Mouse (Mus musculus) liver, embryonic 14.5 days (tissue): Measurements from ENCODE around the gene Hccs.

Source experiments
- CTCF ChIP-seq: IDR thresholded peaks from 2 replicates; pipeline ENCODE4 v1.5.1; 2016; ENCODE audit warnings: antibody characterized with exemption, low read depth, control low read depth
- EP300 ChIP-seq: IDR thresholded peaks from 2 replicates; pipeline ENCODE4 v1.6.1; 2016; ENCODE audit warnings: antibody characterized with exemption, low read depth

DNA sequence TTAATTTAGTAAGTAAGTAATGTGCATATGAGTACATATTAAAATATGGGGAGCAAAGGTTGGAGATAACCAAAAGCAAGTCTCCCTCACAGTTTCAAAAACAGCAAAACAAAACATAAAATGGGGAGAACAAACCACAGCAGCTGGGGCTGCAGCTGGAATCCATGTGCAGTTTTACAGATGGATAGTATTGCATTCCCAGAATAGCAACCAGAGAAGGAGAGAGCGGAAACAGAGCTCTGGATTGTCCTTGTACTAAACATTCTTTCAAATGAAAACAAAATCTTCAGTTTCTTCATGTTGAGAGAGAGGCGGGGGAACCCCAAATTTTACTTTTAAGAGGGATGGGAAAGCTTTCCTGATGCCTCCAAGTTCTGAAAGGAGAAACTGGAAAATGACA lies 58.0 kb downstream of the Hccs start:
- no peak for TF ChIP-seq CTCF
- no peak for TF ChIP-seq EP300
